Comparison of ENCODE assay signal across 16 mouse cellular contexts in genomic region chr17:43969943-43970342, GRCm38 (mm10).
DNase-seq lines count a peak whose midpoint lies in the region.
"Had no signal": no experiment of that assay in that cellular context is flagged by ENCODE, and none has a peak within 500 bp of the region (broad histone marks: within the 10 kb centered on the region; RNA-seq: fewer than 3 reads in every experiment).

No protein-coding gene starts in this region.

- peak; percentile 30 to 56 for DNase-seq in frontal cortex, postnatal 36 days (ENCODE audit: low spot score in 2 of 2)
- DNase-seq in frontal cortex, postnatal 14 days (ENCODE audit: low spot score in 2 of 2) = no peak
- DNase-seq in left cerebral cortex, postnatal 14 days (ENCODE audit: low spot score in 2 of 2) = peak; percentile 30 to 53
- DNase-seq in left cerebral cortex, postnatal 4 days = no peak
- DNase-seq in brain, adult 2 months (ENCODE audit: low read depth, low spot score) = peak; percentile 75
- DNase-seq in telencephalon, adult 2 months (ENCODE audit: low read depth, low spot score) = peak; percentile 64
- DNase-seq: adrenal gland, adult 2 months; adrenal gland, postnatal 14 days; cerebellum, adult 11-12 months; cerebellum, adult 8-10 months; cerebellum, postnatal 10 days; cerebellum, postnatal 36 days; gastrocnemius, postnatal 10 days; gastrocnemius, postnatal 36 days; heart, postnatal 36 days; kidney, adult 11 months had no signal

- intact Hi-C loops in left cerebral cortex, postnatal 14 days (cut with DNase I) = no loop called here
- intact Hi-C loops in left cerebral cortex, postnatal 4 days (cut with DNase I) = no loop called here

Comparison
In these comparisons a context has a peak if more than half of its experiments do, and no peak if none do; other contexts are left out.
1. DNase-seq: peak in frontal cortex, postnatal 36 days (2 of 2), left cerebral cortex, postnatal 14 days (2 of 2), brain, adult 2 months (single experiment) and telencephalon, adult 2 months (single experiment); none in frontal cortex, postnatal 14 days (0 of 2) and left cerebral cortex, postnatal 4 days (single experiment).